Mouse (Mus musculus): ENCODE data around the gene Bdnf.

Bdnf gene

DNA sequence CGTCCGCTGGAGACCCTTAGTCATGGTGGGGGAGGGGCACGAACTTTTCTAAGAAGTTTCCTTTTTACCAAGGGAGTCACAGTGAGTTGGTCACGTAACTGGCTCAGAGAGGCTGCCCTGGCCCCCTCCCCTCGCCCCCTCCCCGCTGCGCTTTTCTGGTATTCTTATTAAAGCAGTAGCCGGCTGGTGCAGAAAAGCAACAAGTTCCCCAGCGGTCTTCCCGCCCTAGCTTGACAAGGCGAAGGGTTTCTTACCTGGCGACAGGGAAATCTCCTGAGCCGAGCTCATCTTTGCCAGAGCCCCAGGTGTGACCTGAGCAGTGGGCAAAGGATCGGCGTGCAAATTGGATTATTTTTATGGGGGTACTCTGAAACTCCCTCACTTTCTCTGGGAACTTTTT lies at the start of gene Bdnf:
Gene Bdnf, plus strand, starts transcription at position 169 of the 400 bp plus-strand sequence.
- DNase-seq (ENCODE audit: low read depth, low spot score), result no peak

DNA sequence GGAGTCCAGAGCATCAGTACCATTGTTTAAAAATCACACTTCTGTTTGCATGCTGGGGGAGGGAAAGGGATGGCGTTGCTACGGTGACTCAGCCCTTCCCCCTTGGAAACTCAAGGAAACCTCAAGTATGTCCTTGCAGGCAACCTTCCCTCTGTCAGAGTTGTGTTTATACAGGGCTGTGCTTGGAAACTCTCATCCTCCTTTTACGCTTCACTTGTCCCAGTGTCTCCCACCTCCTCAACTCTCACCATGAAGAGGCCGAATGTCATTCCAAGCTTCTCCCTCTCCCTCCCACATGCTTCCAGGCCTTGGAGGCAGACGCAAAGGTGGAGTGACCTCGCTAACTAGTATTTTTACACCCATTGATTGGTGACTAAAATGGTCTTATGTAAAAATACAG lies 47.6 kb upstream of the Bdnf start:
- peak; percentile 3 for DNase-seq (ENCODE audit: low read depth, low spot score)

DNA sequence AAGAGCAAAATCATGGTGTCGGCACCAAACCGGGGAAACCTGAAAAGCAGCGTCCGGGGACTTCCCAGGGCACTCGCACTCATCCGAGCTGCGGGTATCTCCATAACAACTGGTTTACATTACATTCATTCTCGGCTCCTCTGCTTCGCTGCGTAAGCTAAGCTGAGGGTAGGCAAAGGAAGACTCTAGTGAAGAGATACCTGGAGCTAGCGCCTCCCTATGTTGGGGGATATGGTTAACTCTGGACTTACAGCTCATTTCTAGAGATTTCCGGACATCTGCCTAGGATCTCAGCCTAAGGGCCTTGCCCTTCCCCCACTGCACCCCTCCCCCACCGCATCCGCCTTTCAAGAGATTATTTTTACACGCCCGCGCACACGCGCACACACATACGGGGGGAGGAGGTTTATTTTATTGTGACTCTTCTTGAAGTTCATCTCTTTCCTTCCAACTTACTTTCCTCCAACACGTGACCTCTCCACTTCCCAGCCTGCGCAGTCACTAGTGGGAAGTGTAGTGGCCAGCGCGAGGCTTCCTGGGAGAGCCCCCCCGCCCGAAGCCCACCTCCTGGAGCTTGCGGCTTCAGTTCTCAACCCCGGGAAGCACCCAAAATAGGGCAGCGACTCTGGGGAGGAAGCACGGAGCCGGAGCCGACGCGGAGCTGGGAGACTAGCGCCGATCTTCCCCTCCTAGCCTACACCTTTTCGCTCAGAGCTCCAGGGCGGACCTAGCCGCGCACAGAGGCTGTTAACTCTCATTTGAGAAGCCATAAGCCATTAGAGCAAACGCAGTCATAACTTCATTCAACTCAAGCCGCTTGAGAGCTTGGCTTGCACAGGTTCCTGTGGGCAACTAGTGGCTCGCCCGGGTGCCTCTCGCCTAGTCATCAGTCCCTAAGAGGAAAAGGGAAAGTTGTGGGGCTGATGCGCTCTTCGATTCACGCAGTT lies 718 bp upstream of the Bdnf start:
- no peak for DNase-seq (ENCODE audit: low read depth, low spot score)

DNA sequence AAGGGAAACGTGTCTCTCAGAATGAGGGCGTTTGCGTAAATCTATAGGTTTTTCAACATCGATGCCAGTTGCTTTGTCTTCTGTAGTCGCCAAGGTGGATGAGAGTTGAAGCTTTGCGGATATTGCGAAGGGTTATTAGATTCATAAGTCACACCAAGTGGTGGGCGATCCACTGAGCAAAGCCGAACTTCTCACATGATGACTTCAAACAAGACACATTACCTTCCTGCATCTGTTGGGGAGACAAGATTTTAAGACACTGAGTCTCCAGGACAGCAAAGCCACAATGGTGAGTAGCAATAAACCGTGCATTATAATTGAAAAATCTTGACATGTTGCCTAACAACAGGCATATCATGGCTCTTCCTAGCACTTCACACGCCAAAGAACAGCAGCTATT lies 551 bp downstream of the Bdnf start:
- no peak for DNase-seq (ENCODE audit: low read depth, low spot score)

DNA sequence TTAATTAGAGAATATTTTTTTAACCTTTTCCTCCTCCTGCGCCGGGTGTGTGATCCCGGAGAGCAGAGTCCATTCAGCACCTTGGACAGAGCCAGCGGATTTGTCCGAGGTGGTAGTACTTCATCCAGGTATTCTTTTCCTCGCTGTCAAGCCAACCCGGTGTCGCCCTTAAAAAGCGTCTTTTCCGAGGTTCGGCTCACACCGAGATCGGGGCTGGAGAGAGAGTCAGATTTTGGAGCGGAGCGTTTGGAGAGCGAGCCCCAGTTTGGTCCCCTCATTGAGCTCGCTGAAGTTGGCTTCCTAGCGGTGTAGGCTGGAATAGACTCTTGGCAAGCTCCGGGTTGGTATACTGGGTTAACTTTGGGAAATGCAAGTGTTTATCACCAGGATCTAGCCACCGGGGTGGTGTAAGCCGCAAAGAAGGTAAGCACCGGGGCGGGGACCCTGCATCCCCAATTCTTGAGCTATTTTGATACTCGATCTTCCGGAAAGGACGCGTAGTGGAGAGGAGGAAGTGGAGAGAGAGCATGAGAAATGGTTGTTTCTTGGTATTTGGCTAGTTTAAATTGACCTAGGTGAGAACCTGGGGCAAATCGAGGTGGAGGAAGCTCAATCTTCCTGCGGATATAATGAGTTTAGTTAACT lies 1.6 kb downstream of the Bdnf start:
- peak; percentile 80 for DNase-seq (ENCODE audit: low read depth, low spot score)

DNA sequence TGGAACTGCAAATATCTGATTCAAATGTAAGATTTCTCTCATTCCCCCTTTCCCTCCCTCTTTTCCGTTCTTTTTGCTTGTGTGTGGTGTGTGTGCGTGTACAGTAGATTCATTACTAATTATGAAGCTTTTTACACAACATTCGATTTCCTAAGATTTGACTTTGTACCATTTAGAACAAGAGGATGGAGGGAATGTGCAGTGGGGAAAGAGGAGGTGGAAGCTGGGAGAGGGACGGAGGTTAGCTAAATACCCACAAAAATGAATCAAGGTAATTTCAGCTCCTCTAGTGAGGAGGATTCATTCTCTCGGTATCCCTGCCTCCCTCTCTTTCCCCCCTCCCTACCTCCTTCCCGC lies 2.1 kb downstream of the Bdnf start:
- no peak for DNase-seq (ENCODE audit: low read depth, low spot score)

DNA sequence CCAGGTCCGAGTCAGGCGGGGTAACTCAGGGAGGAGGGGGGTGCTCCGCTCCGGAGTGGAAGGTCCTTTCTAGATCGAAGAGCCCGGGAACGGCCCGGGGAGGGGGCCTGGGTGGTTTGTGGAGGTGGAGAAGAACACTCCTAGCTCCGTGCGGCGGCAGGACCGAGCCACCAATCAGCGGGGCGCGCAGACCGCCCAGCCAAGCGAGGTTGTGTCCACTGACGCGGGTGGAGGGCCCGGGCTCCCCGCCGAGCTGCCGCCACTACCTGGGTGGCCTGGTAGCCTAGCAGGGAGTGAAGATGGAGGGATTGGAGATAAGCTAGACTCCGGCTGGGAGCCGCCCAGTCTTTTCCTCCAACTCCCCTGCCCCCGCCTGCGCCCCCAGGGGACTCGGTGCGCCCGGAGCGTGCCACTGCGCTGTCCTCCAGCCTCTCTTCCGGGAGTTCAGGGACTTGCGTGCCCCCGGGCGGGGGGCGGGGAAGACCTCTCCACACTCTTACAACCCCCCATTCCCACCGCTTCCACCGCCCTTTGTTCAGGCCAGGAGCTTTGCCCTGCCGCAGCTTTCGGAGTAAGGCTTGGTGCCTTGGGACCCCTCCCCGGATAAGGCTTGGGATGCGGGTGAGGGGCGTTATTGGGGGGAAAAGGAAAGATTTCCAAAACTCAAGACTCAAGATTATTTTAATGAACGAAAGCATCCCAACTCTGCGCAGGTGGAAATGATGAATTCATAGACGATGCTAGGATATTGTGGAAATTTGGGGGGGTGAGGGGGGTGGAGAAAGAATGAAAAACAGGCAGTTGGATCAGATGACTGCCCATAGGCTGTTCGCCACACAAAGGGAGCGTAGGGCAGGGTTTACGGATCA lies 3.0 kb downstream of the Bdnf start:
- DNase-seq (ENCODE audit: low read depth, low spot score), result peak; percentile 58

DNA sequence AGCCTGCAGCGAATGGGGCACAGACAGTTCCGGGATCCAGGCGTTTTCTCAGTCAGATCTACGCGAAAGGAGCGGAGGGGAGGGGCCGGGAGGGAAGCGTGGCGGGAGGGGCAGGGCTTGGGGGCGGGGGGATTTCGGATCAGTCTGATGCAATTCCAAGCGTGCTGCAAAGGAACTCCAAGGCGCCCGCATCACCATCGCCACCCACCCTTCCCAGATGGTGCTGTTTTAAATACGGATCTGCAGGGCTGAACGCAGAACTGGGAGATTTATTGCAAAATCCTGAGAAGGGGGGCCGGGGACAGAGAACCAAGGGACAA lies 3.5 kb downstream of the Bdnf start:
- DNase-seq (ENCODE audit: low read depth, low spot score), result peak; percentile 92

DNA sequence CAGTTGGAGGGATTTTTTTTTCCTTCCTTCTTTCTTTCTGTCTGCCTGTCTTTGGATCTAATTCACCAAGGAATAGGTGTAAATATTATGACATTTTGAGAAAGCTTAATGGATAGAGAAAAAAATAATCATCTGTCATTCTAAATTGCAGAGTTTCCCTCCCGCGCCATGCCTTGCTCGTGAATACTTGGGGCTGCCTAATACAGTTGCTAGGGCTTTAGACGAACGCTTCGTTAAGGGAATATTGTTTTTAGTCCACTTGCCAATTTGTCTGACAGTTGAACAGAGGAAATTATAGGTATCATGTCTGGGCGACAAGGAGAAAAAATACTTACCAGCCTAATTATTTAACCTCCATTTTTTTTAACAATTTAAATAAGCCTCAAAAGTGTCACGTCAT lies 4.0 kb downstream of the Bdnf start:
- DNase-seq (ENCODE audit: low read depth, low spot score), result no peak

DNA sequence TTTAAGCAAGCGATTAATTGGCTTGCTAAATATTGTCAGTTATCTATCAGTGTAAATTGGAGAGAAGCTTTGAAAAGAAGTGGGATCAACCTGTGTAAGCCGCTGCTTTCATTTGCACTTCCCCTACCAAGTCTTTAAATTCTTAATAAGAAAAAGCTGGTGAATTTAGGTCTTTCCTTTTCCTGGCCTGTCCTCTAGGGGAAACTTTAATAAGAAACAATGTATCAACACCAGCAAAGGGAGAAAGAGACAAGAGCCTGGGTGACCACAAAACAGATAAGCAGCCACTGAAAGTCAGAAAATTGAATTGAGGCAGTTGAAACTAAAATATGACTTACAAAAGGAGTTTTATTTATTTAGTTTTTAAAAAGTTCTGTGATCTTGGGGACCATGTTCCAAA lies 4.9 kb downstream of the Bdnf start:
- no peak for DNase-seq (ENCODE audit: low read depth, low spot score)

DNA sequence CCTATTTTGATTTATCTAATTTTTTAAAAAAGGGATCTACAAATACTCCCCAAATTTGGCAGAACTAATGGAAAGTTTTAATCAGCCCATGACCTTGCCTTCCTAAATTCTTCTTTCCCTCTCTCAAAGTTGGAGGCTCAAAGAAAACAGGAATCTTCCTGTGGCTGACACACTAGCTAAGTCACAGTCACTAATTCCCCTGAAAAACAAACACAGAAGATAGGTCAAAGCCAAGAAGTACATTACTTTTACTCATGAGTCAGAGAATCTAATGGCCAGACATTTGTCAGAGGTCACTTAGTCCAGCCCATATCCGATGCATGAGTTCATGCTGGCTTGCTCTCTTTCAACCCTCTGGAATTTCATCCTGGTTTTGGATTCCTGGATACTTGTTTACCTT lies 6.6 kb downstream of the Bdnf start:
- DNase-seq (ENCODE audit: low read depth, low spot score), result no peak

DNA sequence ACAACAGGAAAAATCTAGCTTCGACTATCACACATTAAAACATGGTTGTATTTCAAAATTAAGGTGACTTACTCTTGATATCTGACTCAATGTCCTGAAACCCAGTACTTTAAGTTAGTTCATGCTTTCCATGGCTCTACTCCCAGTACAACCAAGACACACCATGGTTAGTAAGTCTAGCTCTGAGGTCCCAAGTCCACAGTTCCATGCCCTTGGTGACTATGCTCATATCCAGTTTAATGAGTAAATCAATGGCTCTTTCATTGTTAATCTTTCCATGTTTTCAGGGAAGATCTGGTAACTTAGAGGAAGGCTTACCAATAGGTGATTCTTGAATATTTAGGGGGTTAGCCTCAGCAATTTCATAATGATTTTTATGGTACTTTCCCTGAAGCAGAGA lies 14.2 kb downstream of the Bdnf start:
- DNase-seq (ENCODE audit: low read depth, low spot score), result no peak

DNA sequence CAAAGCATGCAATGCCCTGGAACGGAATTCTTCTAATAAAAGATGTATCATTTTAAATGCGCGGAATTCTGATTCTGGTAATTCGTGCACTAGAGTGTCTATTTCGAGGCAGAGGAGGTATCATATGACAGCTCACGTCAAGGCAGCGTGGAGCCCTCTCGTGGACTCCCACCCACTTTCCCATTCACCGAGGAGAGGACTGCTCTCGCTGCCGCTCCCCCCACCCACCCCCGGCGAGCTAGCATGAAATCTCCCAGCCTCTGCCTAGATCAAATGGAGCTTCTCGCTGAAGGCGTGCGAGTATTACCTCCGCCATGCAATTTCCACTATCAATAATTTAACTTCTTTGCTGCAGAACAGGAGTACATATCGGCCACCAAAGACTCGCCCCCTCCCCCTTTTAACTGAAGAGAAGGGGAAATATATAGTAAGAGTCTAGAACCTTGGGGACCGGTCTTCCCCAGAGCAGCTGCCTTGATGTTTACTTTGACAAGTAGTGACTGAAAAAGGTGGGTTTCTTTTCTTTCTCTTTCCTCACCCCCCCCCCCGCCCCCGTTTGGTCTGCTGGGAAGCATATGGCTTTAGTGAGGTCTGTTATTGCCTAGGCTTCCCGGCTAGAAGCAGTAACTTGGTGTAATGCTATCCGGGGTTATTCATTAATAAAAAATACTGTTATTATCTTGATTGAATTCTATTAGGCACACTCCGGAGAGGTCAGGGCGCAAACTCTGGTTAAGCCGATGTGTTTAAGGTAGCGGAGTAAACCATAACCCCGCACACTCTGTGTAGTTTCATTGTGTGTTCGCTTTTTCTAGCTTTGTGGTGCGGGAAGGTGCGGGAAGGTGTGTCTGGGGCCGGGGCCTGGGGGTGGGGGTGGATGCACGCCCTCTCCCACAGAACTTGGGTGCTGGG lies 18.0 kb downstream of the Bdnf start:
- DNase-seq (ENCODE audit: low read depth, low spot score), result peak; percentile 37

DNA sequence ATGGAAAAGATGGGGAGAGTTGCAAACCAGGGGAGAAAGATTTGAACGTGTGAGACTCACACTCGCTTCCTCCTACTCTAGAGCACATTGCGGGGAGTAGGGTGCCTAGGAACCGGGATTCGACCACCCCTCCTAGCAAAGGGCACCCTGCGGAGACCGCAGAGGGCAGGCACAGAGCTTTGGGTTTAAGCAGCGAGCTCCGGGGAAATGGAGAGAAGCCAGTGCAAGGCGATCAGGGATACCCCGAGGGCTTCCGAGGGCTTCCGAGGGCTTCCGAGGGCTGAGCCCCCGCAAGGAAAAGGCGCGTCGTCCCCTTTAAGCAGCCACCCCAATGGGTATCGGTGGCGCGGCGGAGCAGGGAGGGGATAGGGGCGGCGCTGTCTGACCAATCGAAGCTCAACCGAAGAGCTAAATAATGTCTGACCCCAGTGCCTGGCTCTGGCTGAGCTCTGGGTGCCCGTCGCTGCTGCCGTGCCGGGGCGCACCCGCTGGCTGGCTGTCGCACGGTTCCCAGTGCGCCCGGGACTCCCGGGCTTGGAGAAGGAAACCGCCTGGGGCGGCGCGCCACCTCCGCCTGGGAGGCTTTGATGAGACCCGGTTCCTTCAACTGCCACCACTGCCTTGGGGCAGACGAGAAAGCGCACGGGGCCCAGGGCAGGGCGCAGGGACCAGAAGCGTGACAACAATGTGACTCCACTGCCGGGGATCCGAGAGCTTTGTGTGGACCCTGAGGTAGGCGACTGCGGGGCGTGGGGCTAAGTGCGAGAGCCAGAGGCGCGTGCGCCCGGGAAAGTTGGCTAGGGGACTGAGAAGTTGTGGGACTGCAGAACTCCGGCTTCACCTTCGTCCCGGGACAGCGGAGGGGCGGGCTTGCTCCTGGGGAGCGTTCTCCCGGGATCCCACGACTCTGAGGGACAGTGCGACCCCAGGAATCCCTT lies 18.9 kb downstream of the Bdnf start:
- peak; percentile 62 for DNase-seq (ENCODE audit: low read depth, low spot score)

DNA sequence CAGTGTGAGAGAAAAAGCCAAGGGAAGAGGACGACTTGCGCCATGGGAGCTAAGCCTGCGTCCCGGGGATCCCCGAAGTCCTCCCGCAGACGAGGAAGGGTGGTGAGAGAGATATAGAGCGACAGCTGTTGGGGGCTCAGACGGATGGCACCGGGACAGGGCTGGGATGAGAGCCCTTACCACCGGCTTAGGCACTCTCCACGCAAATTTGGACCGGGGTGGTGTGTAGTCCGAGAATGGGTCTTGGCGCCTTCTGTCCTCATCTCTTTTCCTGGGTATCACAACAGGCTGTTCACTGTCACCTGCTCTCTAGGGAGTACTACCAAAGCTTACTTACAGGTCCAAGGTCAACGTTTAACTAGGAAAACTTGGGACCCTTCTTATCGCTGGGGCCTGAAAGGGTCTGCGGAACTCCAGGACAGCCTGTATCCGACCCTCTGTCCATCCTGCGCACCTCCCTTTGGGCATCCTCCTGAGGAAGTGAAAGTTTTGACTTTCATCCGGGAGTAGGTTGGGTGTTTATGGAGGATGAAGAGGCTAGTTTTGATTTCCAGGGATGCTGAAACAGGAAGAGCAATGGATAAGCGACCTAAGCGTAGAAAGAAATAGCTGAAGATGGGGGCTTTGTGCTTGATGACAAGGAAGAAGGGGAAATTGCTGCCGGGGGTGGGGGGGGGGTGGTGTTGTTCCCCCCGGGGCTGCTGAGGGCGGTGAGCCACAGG lies 19.8 kb downstream of the Bdnf start:
- no peak for DNase-seq (ENCODE audit: low read depth, low spot score)

DNA sequence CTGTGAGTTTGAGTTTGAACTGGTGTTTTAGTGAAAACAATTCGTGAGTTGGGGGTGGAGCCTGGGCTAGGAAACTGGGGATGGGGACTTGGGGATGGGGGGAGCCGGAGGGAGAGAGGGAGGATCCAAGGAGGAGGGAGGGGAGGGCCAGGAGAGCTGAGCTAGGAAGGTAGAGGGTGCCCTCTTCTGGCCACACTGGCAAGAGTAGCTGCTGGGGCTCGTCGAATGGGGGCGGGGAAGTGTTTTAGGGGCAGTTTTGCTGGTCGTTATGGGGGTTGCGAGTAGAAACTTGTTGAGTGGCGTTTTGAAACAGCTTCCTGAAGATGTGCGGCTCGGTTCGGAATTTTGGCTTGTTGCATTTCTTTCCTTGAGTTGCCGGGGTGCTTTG lies 20.3 kb downstream of the Bdnf start:
- DNase-seq (ENCODE audit: low read depth, low spot score), result peak; percentile 90

DNA sequence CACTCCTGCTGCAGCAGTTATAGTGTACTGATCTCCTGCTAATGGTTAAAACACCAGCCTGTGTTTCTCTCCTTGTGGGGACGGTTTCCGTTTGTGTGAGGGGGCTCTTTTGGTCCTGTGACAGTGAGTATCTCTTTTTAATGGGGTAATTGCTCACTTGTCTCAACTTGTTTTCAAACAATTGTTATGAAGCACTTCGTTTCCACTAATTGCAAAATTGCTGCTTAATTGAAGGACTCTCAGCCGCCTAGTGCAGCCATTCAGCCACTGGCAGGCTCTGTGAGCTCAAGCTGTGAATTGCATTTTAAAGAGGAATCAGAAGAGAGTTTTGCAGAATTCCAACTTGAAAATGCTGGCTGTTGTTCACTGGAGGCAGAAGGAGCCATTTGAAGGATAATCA lies 22.7 kb downstream of the Bdnf start:
- DNase-seq (ENCODE audit: low read depth, low spot score), result no peak

DNA sequence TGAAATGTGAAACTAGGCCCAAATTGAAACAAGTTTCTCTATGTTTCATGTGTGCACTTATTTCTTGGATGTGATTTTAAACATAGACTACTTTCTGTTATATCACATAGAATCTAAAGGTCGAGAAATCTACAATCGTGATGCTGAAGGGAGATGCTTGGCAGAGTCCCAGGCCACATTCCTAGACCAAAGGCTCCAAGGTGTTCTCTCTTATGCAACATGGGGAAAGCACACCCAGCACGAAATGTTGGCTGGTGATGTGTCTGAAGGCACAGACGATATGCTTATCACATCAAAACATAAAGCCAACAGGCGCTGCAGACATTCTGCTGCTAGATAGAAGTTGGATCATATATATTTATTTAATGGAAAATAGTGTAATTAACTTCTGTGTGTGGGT lies 25.8 kb downstream of the Bdnf start:
- no peak for DNase-seq (ENCODE audit: low read depth, low spot score)

DNA sequence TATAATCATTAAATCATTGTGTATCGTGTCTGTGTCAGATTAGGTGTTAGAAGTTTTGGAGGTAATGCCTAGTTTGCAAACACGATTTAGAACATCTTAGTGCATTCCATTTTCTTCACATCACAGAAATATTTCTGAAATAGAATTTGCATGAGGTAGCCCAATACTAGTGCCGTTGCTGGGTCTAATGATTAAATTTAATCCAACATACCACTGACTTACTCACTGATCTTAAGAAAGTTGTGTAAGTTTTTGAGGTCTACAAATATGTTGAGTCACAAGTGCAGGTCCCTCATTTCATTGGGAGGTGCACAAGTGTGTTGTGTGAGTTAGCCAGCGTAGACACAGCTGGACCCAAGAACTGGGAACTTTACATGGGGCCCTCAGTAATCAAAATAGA lies 29.1 kb downstream of the Bdnf start:
- DNase-seq (ENCODE audit: low read depth, low spot score), result no peak

DNA sequence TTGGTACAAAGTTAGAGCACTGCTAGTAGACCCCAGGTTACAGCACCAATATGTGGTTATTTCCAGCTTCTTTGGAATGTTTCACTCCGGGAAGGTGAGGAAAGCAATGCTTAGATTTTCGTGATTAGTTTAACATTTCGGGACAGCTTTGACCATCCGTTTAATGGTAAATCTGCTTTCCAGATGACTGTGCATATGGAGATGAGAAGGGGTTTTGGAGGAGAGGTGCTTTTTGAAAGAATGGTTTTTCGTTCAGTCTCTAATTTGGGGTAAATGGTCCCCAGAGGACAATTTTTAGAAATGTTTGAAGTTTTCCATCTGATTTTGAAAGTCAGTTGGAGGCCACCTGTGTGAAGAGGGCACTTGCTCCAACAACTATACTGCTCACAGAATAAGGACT lies 29.6 kb downstream of the Bdnf start:
- DNase-seq (ENCODE audit: low read depth, low spot score), result no peak
